12 mouse cellular contexts compared by ENCODE assay signal in the genomic region with DNA sequence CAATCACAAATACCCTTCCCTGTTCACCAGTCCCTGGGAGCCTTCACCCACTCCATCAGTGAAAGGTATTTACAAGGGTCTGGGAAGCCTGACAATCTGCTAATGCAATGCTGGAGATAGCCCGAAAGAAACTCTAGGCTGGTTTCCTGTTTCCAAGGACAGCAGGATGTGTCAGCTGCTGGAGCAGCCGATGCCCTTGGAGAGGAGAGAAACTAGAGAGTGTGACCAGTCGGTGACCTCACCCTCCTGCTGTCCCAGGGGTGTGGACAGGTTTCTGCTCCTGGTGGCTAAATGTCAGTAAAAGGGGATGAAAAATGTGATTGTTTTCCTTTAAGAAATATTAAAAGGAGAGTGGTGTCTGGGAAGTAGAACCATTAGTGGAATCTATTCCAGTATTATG. TPM values are rescaled to one million over a fixed set of nuclear protein-coding genes. Genes with fewer than 3 reads are reported as not detected.
DNase-seq lines count a peak whose midpoint lies in the region; ATAC-seq and TF ChIP-seq lines count a peak whose summit lies in the region.
"Had no signal": no experiment of that assay in that cellular context is flagged by ENCODE, and none has a peak within 500 bp of the region (broad histone marks: within the 10 kb centered on the region; RNA-seq: fewer than 3 reads in every experiment).

No protein-coding gene starts in this region.

- H3K4me1 ChIP-seq in intestine, embryonic 15.5 days (replicated peaks): peaks cover 12% of the 10 kb centered on the region; the same call in 1 of the 2 replicates
- H3K4me1 ChIP-seq in intestine, embryonic 16.5 days (ENCODE audit: control insufficient read depth, insufficient read depth, low read length): peaks cover 7% of the 10 kb centered on the region
- H3K4me1 ChIP-seq in stomach, embryonic 14.5 days (ENCODE audit: control insufficient read depth, insufficient read depth, low read length): peaks cover 3% of the 10 kb centered on the region; the same call in 1 of the 2 replicates
- H3K4me1 ChIP-seq in stomach, postnatal 0 days (replicated peaks; ENCODE audit: control insufficient read depth, insufficient read depth): no peaks in the 10 kb centered on the region

- H3K36me3 ChIP-seq in intestine, embryonic 15.5 days: no peaks in the 10 kb centered on the region
- H3K36me3 ChIP-seq in intestine, embryonic 16.5 days (ENCODE audit: control insufficient read depth, insufficient read depth, low read length): no peaks in the 10 kb centered on the region
- no peaks in the 10 kb centered on the region for H3K36me3 ChIP-seq in stomach, embryonic 14.5 days (ENCODE audit: control insufficient read depth, insufficient read depth, low read length)
- H3K36me3 ChIP-seq in stomach, postnatal 0 days (ENCODE audit: control insufficient read depth, insufficient read depth, low read length): no peaks in the 10 kb centered on the region
- H3K36me3 ChIP-seq: embryonic facial prominence, embryonic 15.5 days had no signal

- H3K4me2 ChIP-seq in intestine, embryonic 15.5 days (replicated peaks): no peak overlapping the region
- no peak overlapping the region for H3K4me2 ChIP-seq in intestine, embryonic 16.5 days (ENCODE audit: low read depth, low read length)
- no peak overlapping the region for H3K4me2 ChIP-seq in stomach, embryonic 14.5 days (replicated peaks; ENCODE audit: low read depth, low read length)
- no peak overlapping the region for H3K4me2 ChIP-seq in stomach, postnatal 0 days (replicated peaks; ENCODE audit: low read depth)
- H3K4me2 ChIP-seq: embryonic facial prominence, embryonic 15.5 days; liver, embryonic 11.5 days; midbrain, embryonic 11.5 days had no signal

- H3K4me3 ChIP-seq in intestine, embryonic 15.5 days (replicated peaks): no peak overlapping the region
- no peak overlapping the region for H3K4me3 ChIP-seq in intestine, embryonic 16.5 days (ENCODE audit: low read length)
- H3K4me3 ChIP-seq in stomach, embryonic 14.5 days (ENCODE audit: low read depth, low read length): no peak overlapping the region
- H3K4me3 ChIP-seq in stomach, postnatal 0 days (ENCODE audit: low read depth, low read length): no peak overlapping the region
- H3K4me3 ChIP-seq: embryonic facial prominence, embryonic 15.5 days had no signal

- no peaks in the 10 kb centered on the region for H3K9me3 ChIP-seq in intestine, embryonic 15.5 days
- no peaks in the 10 kb centered on the region for H3K9me3 ChIP-seq in intestine, embryonic 16.5 days (ENCODE audit: control insufficient read depth, low read length)
- H3K9me3 ChIP-seq in stomach, embryonic 14.5 days (ENCODE audit: control insufficient read depth, low read depth, low read length): no peaks in the 10 kb centered on the region
- H3K9me3 ChIP-seq in stomach, postnatal 0 days (ENCODE audit: control insufficient read depth, low read length): no peaks in the 10 kb centered on the region
- H3K9me3 ChIP-seq: embryonic facial prominence, embryonic 15.5 days had no signal

- WGBS in intestine, embryonic 15.5 days: 18% methylated on average over 3 of the region's 3 CpGs
- 13% methylated on average over 3 of the region's 3 CpGs for WGBS in intestine, embryonic 16.5 days
- WGBS in stomach, embryonic 14.5 days: 8% methylated on average over 3 of the region's 3 CpGs
- 27% methylated on average over 3 of the region's 3 CpGs for WGBS in stomach, postnatal 0 days

- H3K9ac ChIP-seq in intestine, embryonic 15.5 days: no peak overlapping the region
- H3K9ac ChIP-seq in intestine, embryonic 16.5 days (ENCODE audit: low read depth, low read length): no peak overlapping the region
- no peak overlapping the region for H3K9ac ChIP-seq in stomach, embryonic 14.5 days (replicated peaks; ENCODE audit: low read depth, low read length)
- no peak overlapping the region for H3K9ac ChIP-seq in stomach, postnatal 0 days (ENCODE audit: low read length)
- H3K9ac ChIP-seq: embryonic facial prominence, embryonic 15.5 days had no signal

- TF ChIP-seq CTCF in stomach, postnatal 0 days (IDR thresholded peaks at IDR 0.05; ENCODE audit: low read depth): no peak

- ATAC-seq in intestine, embryonic 15.5 days: 0 out of 2 replicates have a peak, but pooled peaks have one; percentile 34
- no peak for ATAC-seq in intestine, embryonic 16.5 days
- 0 out of 2 replicates have a peak, but pooled peaks have one; percentile 30 for ATAC-seq in stomach, embryonic 14.5 days (ENCODE audit: insufficient number of reproducible peaks, insufficient read depth, low FRiP score, low read depth)
- ATAC-seq in stomach, postnatal 0 days (ENCODE audit: low FRiP score, low TSS enrichment): no peak

- no peak overlapping the region for H3K27ac ChIP-seq in intestine, embryonic 15.5 days
- no peak overlapping the region for H3K27ac ChIP-seq in intestine, embryonic 16.5 days (ENCODE audit: low read length)
- H3K27ac ChIP-seq in stomach, embryonic 14.5 days (ENCODE audit: low read length): no peak overlapping the region
- H3K27ac ChIP-seq in stomach, postnatal 0 days (replicated peaks): no peak overlapping the region
- H3K27ac ChIP-seq: embryonic facial prominence, embryonic 15.5 days had no signal

- no peaks in the 10 kb centered on the region for H3K27me3 ChIP-seq in intestine, embryonic 15.5 days (replicated peaks)
- H3K27me3 ChIP-seq in intestine, embryonic 16.5 days (replicated peaks; ENCODE audit: control insufficient read depth, insufficient read depth, low read length): no peaks in the 10 kb centered on the region
- no peaks in the 10 kb centered on the region for H3K27me3 ChIP-seq in stomach, embryonic 14.5 days (ENCODE audit: control insufficient read depth, insufficient read depth, low read length)
- no peaks in the 10 kb centered on the region for H3K27me3 ChIP-seq in stomach, postnatal 0 days (ENCODE audit: control insufficient read depth, insufficient read depth, low read length)
- H3K27me3 ChIP-seq: embryonic facial prominence, embryonic 15.5 days had no signal

- peak; percentile 71 to 81 for DNase-seq in adrenal gland, adult (ENCODE audit: inconsistent age in 2 of 2, low spot score in 1 of 2)
- DNase-seq in adrenal gland, postnatal 4 days (ENCODE audit: low spot score in 2 of 2): no peak
- no peak for DNase-seq in stomach, postnatal 0 days (ENCODE audit: low spot score)
- DNase-seq in layer of hippocampus, postnatal 10 days (ENCODE audit: low spot score in 2 of 2): no peak
- no peak for DNase-seq in ovary, postnatal 10 days (ENCODE audit: low spot score)
- DNase-seq: cerebellum, adult 8-10 months had no signal

- TF ChIP-seq EP300 in stomach, postnatal 0 days (optimal IDR thresholded peaks at IDR 0.05): no peak

RNA-seq across cellular contexts. Expression of gene Ddah1, which starts 28.4 kb away (rescaled TPM):
- 10 to 100 TPM; 11.1 to 18.1 TPM for total RNA-seq in adrenal gland, postnatal 4 days (2021)
- 45.3 and 53.5 TPM in 2 replicates for polyA plus RNA-seq in intestine, embryonic 15.5 days (2015; fragmentation: Nextera tagmentation; extraction: Ambion mirVana)
- 40.5 and 44.5 TPM in 2 replicates for polyA plus RNA-seq in intestine, embryonic 16.5 days (2015; fragmentation: Nextera tagmentation; extraction: Ambion mirVana)
- 22.3 and 24.0 TPM in 2 replicates for polyA plus RNA-seq in stomach, embryonic 14.5 days (2014; fragmentation: Nextera tagmentation; extraction: Ambion mirVana)
- 16.8 and 20.2 TPM in 2 replicates for polyA plus RNA-seq in stomach, postnatal 0 days (2015; fragmentation: Nextera tagmentation; extraction: Ambion mirVana)
- 10 to 100 TPM; 83.9 to 84.1 TPM for total RNA-seq in layer of hippocampus, postnatal 10 days (2021)

Comparison
In these comparisons a context has a peak if more than half of its experiments do, and no peak if none do; other contexts are left out.
1. DNase-seq: peak in adrenal gland, adult (2 of 2); none in adrenal gland, postnatal 4 days (0 of 2), stomach, postnatal 0 days (single experiment), layer of hippocampus, postnatal 10 days (0 of 2) and ovary, postnatal 10 days (single experiment).
2. ATAC-seq: peak in intestine, embryonic 15.5 days (single experiment) and stomach, embryonic 14.5 days (single experiment); none in intestine, embryonic 16.5 days (single experiment) and stomach, postnatal 0 days (single experiment).